Mouse (Mus musculus) lung, postnatal 0 days (tissue): ENCODE data around the gene Itga2b. TPM values are rescaled to one million over a fixed set of nuclear protein-coding genes. Genes with fewer than 3 reads are reported as not detected.

ENCODE experiments used
- ATAC-seq: fragments of 200-750 bp; cut with Nextera tagmentation; 2 replicates; pipeline ENCODE4 v1.8.0; 2017; ENCODE audit warnings: moderate library complexity
- DNase-seq: peaks from one replicate; pipeline ENCODE4 v3.0.0-alpha.2; 2016; ENCODE audit warnings: low spot score
- H3K27ac ChIP-seq: fragments of 300-500 bp; sonication (generic); 2 replicates; pipeline ENCODE4 v1.5.1; 2014; ENCODE audit warnings: antibody characterized with exemption, mild to moderate bottlenecking, low read length, mixed read lengths
- H3K27me3 ChIP-seq: fragments of 300-500 bp; sonication (generic); replicated peaks from 2 replicates; pipeline ENCODE4 v1.6.1; 2014; ENCODE audit warnings: low read length, mixed read lengths; ENCODE audit not compliant: insufficient read depth
- H3K36me3 ChIP-seq: fragments of 300-500 bp; sonication (generic); 2 replicates; pipeline ENCODE4 v1.6.1; 2014; ENCODE audit warnings: low read length, mixed read lengths; ENCODE audit not compliant: insufficient read depth
- H3K4me1 ChIP-seq: fragments of 300-500 bp; sonication (generic); 2 replicates; pipeline ENCODE4 v1.6.1; 2014; ENCODE audit warnings: antibody characterized with exemption, low read depth, low read length, mixed read lengths; ENCODE audit not compliant: insufficient read depth
- H3K4me2 ChIP-seq: fragments of 300-500 bp; sonication (generic); replicated peaks from 2 replicates; pipeline ENCODE4 v1.6.1; 2014; ENCODE audit warnings: low read depth, mild to moderate bottlenecking, low read length, moderate library complexity, mixed read lengths
- H3K4me3 ChIP-seq: fragments of 300-500 bp; sonication (generic); 2 replicates; pipeline ENCODE4 v1.5.1; 2014; ENCODE audit warnings: low read depth, low read length
- H3K9ac ChIP-seq: fragments of 300-500 bp; sonication (generic); replicated peaks from 2 replicates; pipeline ENCODE4 v1.6.1; 2014; ENCODE audit warnings: low read depth, mild to moderate bottlenecking
- H3K9me3 ChIP-seq: fragments of 300-500 bp; sonication (generic); 2 replicates; pipeline ENCODE4 v1.6.1; 2016; ENCODE audit warnings: low read length, mixed read lengths
- CTCF ChIP-seq: IDR thresholded peaks from 2 replicates; pipeline ENCODE4 v1.5.1; 2016; ENCODE audit warnings: antibody characterized with exemption, mild to moderate bottlenecking
- EP300 ChIP-seq: IDR thresholded peaks from 2 replicates; pipeline ENCODE4 v1.6.1; 2016; ENCODE audit warnings: antibody characterized with exemption, mild to moderate bottlenecking, control low read depth
- WGBS: fragments of 180-500 bp; shearing (Covaris S2); extraction: QIAGEN DNeasy Blood & Tissue Kit; methylation state at CpG from one replicate; pipeline ENCODE4 v1.1.7; 2014; 5-methylcytosine and 5-hydroxymethylcytosine counted together
- polyA plus RNA-seq: library from polyadenylated mRNA; unstranded; fragments of >200 nt; fragmentation: Nextera tagmentation; extraction: Ambion mirVana; gene quantifications from 2 replicates; pipeline ENCODE4 v1.2.1, GENCODE M21; 2015

The Itga2b gene
- polyA plus RNA-seq, 1 experiment from 2014 or later = 13.0 TPM

GRCm38 (mm10) chr11:102431018-102431645, 38.8 kb downstream of the Itga2b start:
- WGBS = under 1% methylated on average over 7 of the region's 7 CpGs
- H3K9me3 ChIP-seq = no peaks in the 10 kb centered on the region
- 0 out of 2 replicates have a peak, but pooled peaks have one; percentile 30 for TF ChIP-seq EP300
- peak; percentile 85 for TF ChIP-seq CTCF
- H3K4me1 ChIP-seq = peaks cover 9% of the 10 kb centered on the region; the same call in 1 of the 2 replicates
- peak overlapping the region; percentile 80 for H3K27ac ChIP-seq
- peaks cover 15% of the 10 kb centered on the region; the same call in 1 of the 2 replicates for H3K36me3 ChIP-seq
- peak overlapping the region; percentile 63 for H3K4me2 ChIP-seq
- DNase-seq (peak; percentile 87), ATAC-seq (peak; percentile 34)
- H3K27me3 ChIP-seq = no peaks in the 10 kb centered on the region
- H3K4me3 ChIP-seq = peak overlapping the region; percentile 72
- peak overlapping the region; percentile 27 for H3K9ac ChIP-seq

DNA sequence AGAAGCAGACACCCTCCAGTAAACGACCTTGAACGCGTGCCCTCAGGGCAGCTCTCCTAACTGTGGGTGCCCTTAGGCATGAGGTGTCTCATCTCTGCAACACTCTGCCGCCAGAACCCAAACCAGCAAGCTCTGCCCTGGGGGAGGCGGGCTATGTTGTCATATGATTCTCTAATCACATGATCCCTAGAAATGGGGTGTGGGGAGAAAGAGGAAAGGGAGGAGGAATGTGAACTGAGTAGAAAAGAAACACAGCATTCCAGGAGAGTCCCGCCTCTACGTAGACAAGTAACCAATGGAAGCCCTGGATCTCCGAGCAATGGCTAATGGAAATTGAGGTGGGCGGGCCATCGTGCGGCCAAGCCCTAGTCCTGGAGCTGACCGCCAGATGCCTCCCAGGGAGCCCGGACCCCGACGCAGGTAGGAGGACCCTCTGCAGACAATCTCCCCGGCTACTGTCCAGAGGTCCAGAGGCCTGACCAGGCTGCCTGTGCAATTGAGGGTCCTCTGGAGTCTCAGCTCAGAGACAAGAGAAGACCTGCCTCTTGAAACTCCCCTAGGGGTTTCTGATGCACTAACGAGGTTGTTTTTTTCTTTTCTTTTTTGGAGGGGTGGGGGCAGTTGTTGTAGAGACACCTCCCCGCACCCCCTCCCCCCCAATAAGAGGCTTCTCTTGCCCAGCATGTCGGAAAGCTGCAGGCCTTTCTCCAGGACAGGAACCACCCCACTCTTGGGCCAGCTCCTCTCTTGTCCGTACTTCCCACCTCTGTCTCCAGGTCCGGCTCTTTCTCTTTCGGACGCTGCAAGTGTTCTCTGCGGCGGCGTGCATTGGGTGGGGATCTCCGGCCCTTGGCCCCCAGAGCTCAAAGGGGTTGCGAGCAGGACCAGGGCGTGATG, 39.6 kb downstream of the Itga2b start, which contains the start of gene Grn:
Gene Grn, plus strand, starts transcription at position 195 of the 897 bp plus-strand sequence.
- peak within 1 kb of the TSS; percentile 27 for H3K9ac ChIP-seq
- H3K4me2 ChIP-seq = peak within 1 kb of the TSS; percentile 63
- peaks cover 8% of the 10 kb centered on the region; the same call in 1 of the 2 replicates for H3K36me3 ChIP-seq
- under 1% methylated on average over 28 of the region's 29 CpGs for WGBS
- no peaks in the 10 kb centered on the region for H3K27me3 ChIP-seq
- H3K4me3 ChIP-seq = peak within 1 kb of the TSS; percentile 72
- TF ChIP-seq CTCF (no peak), EP300 (peak; percentile 75)
- peak; percentile 100 for DNase-seq
- H3K27ac ChIP-seq = peak within 1 kb of the TSS; percentile 80
- peaks cover 9% of the 10 kb centered on the region; the same call in 1 of the 2 replicates for H3K4me1 ChIP-seq
- ATAC-seq = peak; percentile 93
- H3K9me3 ChIP-seq = no peaks in the 10 kb centered on the region

DNA sequence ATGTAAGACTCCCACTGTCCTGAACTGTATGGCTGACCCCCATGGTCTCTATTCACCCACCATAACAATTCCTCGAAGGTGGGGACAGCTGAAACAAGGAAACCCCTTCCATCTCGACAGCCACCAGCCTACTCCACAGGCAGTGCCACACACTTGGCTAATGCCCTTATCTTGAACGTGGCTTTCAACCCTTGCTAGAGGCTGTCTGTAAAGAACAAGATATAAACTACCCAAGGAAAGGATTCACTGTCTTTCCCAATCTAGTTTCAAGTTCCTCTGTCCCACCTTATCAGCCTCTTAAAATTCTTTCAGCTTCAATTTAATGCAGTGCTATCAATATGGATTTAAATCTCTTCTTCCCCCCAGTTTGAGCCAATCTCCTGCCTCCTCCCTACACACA, 40.4 kb downstream of the Itga2b start:
- Histone ChIP-seq H3K27ac (peak overlapping the region; percentile 22; the same call in 1 of the 2 replicates), H3K27me3 (no peaks in the 10 kb centered on the region), H3K36me3 (no peaks in the 10 kb centered on the region), H3K4me1 (peaks cover 9% of the 10 kb centered on the region; the same call in 1 of the 2 replicates), H3K9me3 (no peaks in the 10 kb centered on the region), H3K4me2 (peak overlapping the region; percentile 63), H3K4me3 (peak overlapping the region; percentile 72), H3K9ac (no peak overlapping the region; the same call in 1 of the 2 replicates)
- no peak for DNase-seq
- TF ChIP-seq CTCF = no peak
- no peak for TF ChIP-seq EP300
- WGBS = 26% methylated on average over 3 of the region's 3 CpGs
- no peak for ATAC-seq

DNA sequence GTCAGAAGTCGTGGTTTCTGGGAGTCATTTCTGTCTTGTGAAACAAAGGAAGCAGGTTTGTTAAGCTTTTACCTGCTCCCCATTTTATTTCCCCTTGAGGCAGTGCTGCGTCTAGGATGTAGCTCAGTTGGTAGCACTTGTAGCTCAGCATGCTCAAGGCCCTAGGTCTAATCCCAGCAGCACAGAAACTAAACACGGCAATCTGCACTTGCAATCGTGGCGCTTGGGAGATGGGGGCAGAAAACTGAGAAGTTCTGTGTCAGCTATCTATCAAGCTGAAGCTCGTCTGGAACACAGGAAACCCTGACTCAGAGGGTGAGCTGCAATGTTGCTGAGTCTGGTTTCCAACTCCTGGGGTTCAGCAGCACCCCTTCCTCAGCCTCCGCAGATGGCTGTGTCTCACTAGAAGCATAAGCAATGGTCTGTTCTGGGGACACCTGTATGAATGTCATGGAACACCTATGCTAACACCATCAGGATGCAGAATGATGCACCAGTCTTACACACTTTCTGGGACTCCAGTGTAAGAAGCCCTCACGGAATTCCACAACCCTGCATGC, 40.9 kb downstream of the Itga2b start:
- no peak for TF ChIP-seq CTCF
- no peak for TF ChIP-seq EP300
- H3K4me1 ChIP-seq = peaks cover 9% of the 10 kb centered on the region; the same call in 1 of the 2 replicates
- no peak overlapping the region for H3K9ac ChIP-seq
- H3K4me2 ChIP-seq = no peak overlapping the region; the same call in 1 of the 2 replicates
- H3K9me3 ChIP-seq = no peaks in the 10 kb centered on the region
- DNase-seq (no peak), ATAC-seq (no peak)
- 56% methylated on average over 8 of the region's 8 CpGs for WGBS
- H3K27ac ChIP-seq = no peak overlapping the region
- no peaks in the 10 kb centered on the region for H3K27me3 ChIP-seq
- no peaks in the 10 kb centered on the region for H3K36me3 ChIP-seq
- H3K4me3 ChIP-seq = no peak overlapping the region

GRCm38 (mm10) chr11:102425555-102426316, 44.2 kb downstream of the Itga2b start:
- WGBS = 65% methylated on average over 8 of the region's 8 CpGs
- Histone ChIP-seq H3K36me3 (no peaks in the 10 kb centered on the region), H3K4me1 (no peaks in the 10 kb centered on the region), H3K9ac (no peak overlapping the region), H3K4me2 (no peak overlapping the region), H3K27ac (no peak overlapping the region), H3K4me3 (no peak overlapping the region), H3K27me3 (no peaks in the 10 kb centered on the region), H3K9me3 (no peaks in the 10 kb centered on the region)
- DNase-seq = peak; percentile 64
- peak; percentile 59 for ATAC-seq
- TF ChIP-seq EP300 = peak; percentile 82; the same call in 1 of the 2 replicates
- no peak for TF ChIP-seq CTCF
